Mouse (Mus musculus) kidney, embryonic 15.5 days (tissue): ENCODE measurements at regions not wholly inside any gene's neighbourhood (a gene's known extent, or its start where the extent isn't known, plus 50 kb on each side); places are given as distances from the start of the nearest gene placed in this dataset.

Experiments
- ATAC-seq: fragments of 200-750 bp; cut with Nextera tagmentation; replicated peaks from 2 replicates; pipeline ENCODE4 v1.8.0; 2017; ENCODE audit warnings: moderate TSS enrichment; ENCODE audit not compliant: low FRiP score
- H3K27ac ChIP-seq: fragments of 300-500 bp; sonication (generic); 2 replicates; pipeline ENCODE4 v1.5.1; 2015; ENCODE audit warnings: mild to moderate bottlenecking, inconsistent platforms
- H3K27me3 ChIP-seq: fragments of 300-500 bp; sonication (generic); 2 replicates; pipeline ENCODE4 v1.6.1; 2015; ENCODE audit warnings: inconsistent platforms
- H3K36me3 ChIP-seq: fragments of 300-500 bp; sonication (generic); 2 replicates; pipeline ENCODE4 v1.6.1; 2015; ENCODE audit warnings: inconsistent platforms
- H3K4me1 ChIP-seq: fragments of 300-500 bp; sonication (generic); 2 replicates; pipeline ENCODE4 v1.6.1; 2015; ENCODE audit warnings: inconsistent platforms
- H3K4me2 ChIP-seq: fragments of 300-500 bp; sonication (generic); 2 replicates; pipeline ENCODE4 v1.6.1; 2015; ENCODE audit warnings: moderate library complexity, mild to moderate bottlenecking, inconsistent platforms
- H3K4me3 ChIP-seq: fragments of 300-500 bp; sonication (generic); replicated peaks from 2 replicates; pipeline ENCODE4 v1.5.1; 2015; ENCODE audit warnings: mild to moderate bottlenecking, inconsistent platforms
- H3K9ac ChIP-seq: fragments of 300-500 bp; sonication (generic); 2 replicates; pipeline ENCODE4 v1.6.1; 2015; ENCODE audit warnings: mild to moderate bottlenecking, inconsistent platforms
- H3K9me3 ChIP-seq: fragments of 300-500 bp; sonication (generic); replicated peaks from 2 replicates; pipeline ENCODE4 v1.6.1; 2016; ENCODE audit warnings: inconsistent platforms
- WGBS: fragments of 180-500 bp; shearing (Covaris S2); methylation state at CpG from one replicate; pipeline ENCODE4 v1.1.7; 2015; ENCODE audit warnings: mixed read lengths; 5-methylcytosine and 5-hydroxymethylcytosine counted together

GRCm38 (mm10) chr6:108971415-108972089 lies 143.1 kb downstream of the Edem1 start:
- Histone ChIP-seq H3K9ac (no peak overlapping the region), H3K36me3 (no peaks in the 10 kb centered on the region), H3K9me3 (no peaks in the 10 kb centered on the region), H3K4me2 (no peak overlapping the region), H3K27ac (no peak overlapping the region), H3K27me3 (no peaks in the 10 kb centered on the region), H3K4me1 (0 out of 2 replicates have a peak, but pooled peaks cover 4% of the 10 kb centered on the region), H3K4me3 (no peak overlapping the region)
- ATAC-seq: no peak
- WGBS: 69% methylated on average over 4 of the region's 4 CpGs

- H3K27me3 ChIP-seq: no peaks in the 10 kb centered on the region
- H3K36me3 ChIP-seq: no peaks in the 10 kb centered on the region
- no peak overlapping the region for H3K4me2 ChIP-seq
- H3K9me3 ChIP-seq: no peaks in the 10 kb centered on the region
- ATAC-seq: no peak
- no peak overlapping the region for H3K4me3 ChIP-seq
- no peak overlapping the region for H3K9ac ChIP-seq
- 67% methylated on average over 2 of the region's 2 CpGs for WGBS
- H3K27ac ChIP-seq: no peak overlapping the region
- 0 out of 2 replicates have a peak, but pooled peaks cover 4% of the 10 kb centered on the region for H3K4me1 ChIP-seq
Observed at GRCm38 (mm10) chr6:108973701-108974100, 145.3 kb downstream of the Edem1 start.

- H3K4me2 ChIP-seq: no peak overlapping the region
- no peaks in the 10 kb centered on the region for H3K27me3 ChIP-seq
- no peak overlapping the region for H3K4me3 ChIP-seq
- no peaks in the 10 kb centered on the region for H3K36me3 ChIP-seq
- no peaks in the 10 kb centered on the region for H3K9me3 ChIP-seq
- WGBS: 86% methylated on average over 4 of the region's 4 CpGs
- H3K4me1 ChIP-seq: no peaks in the 10 kb centered on the region
- no peak for ATAC-seq
- H3K9ac ChIP-seq: no peak overlapping the region
- H3K27ac ChIP-seq: no peak overlapping the region
Observed at GRCm38 (mm10) chr6:108989506-108989905, 161.1 kb downstream of the Edem1 start.

GRCm38 (mm10) chr6:108993743-108994142 lies 165.3 kb downstream of the Edem1 start:
- WGBS: 57% methylated on average over 3 of the region's 3 CpGs
- no peak for ATAC-seq
- Histone ChIP-seq H3K27ac (no peak overlapping the region), H3K4me2 (no peak overlapping the region), H3K9ac (no peak overlapping the region), H3K9me3 (no peaks in the 10 kb centered on the region), H3K4me3 (no peak overlapping the region), H3K36me3 (no peaks in the 10 kb centered on the region), H3K27me3 (no peaks in the 10 kb centered on the region), H3K4me1 (no peaks in the 10 kb centered on the region)

GRCm38 (mm10) chr6:109004443-109004842 lies 176.0 kb downstream of the Edem1 start:
- H3K4me2 ChIP-seq: no peak overlapping the region
- H3K4me3 ChIP-seq: no peak overlapping the region
- no peak overlapping the region for H3K27ac ChIP-seq
- H3K9me3 ChIP-seq: no peaks in the 10 kb centered on the region
- 76% methylated on average over 2 of the region's 2 CpGs for WGBS
- no peak overlapping the region for H3K9ac ChIP-seq
- H3K36me3 ChIP-seq: no peaks in the 10 kb centered on the region
- no peaks in the 10 kb centered on the region for H3K27me3 ChIP-seq
- ATAC-seq: no peak
- H3K4me1 ChIP-seq: no peaks in the 10 kb centered on the region

- no peaks in the 10 kb centered on the region for H3K9me3 ChIP-seq
- H3K4me2 ChIP-seq: no peak overlapping the region
- H3K4me3 ChIP-seq: no peak overlapping the region
- no peaks in the 10 kb centered on the region for H3K36me3 ChIP-seq
- H3K4me1 ChIP-seq: no peaks in the 10 kb centered on the region
- H3K27ac ChIP-seq: no peak overlapping the region
- no peaks in the 10 kb centered on the region for H3K27me3 ChIP-seq
- no peak overlapping the region for H3K9ac ChIP-seq
- no peak for ATAC-seq
- WGBS: 80% methylated on average over 3 of the region's 3 CpGs
Observed at GRCm38 (mm10) chr6:109009364-109009763, 180.9 kb downstream of the Edem1 start.

- H3K4me2 ChIP-seq: no peak overlapping the region
- H3K27ac ChIP-seq: no peak overlapping the region
- H3K9ac ChIP-seq: no peak overlapping the region
- ATAC-seq: no peak
- H3K36me3 ChIP-seq: no peaks in the 10 kb centered on the region
- H3K4me1 ChIP-seq: no peaks in the 10 kb centered on the region
- H3K9me3 ChIP-seq: no peaks in the 10 kb centered on the region
- H3K27me3 ChIP-seq: no peaks in the 10 kb centered on the region
- no peak overlapping the region for H3K4me3 ChIP-seq
- 68% methylated on average over 4 of the region's 4 CpGs for WGBS
Observed at GRCm38 (mm10) chr6:109009793-109010192, 181.4 kb downstream of the Edem1 start.

GRCm38 (mm10) chr6:109019731-109020130 lies 191.3 kb downstream of the Edem1 start:
- Histone ChIP-seq H3K9me3 (no peaks in the 10 kb centered on the region), H3K9ac (no peak overlapping the region), H3K27ac (no peak overlapping the region), H3K27me3 (no peaks in the 10 kb centered on the region), H3K36me3 (no peaks in the 10 kb centered on the region), H3K4me2 (no peak overlapping the region), H3K4me1 (no peaks in the 10 kb centered on the region), H3K4me3 (no peak overlapping the region)
- ATAC-seq: no peak
- 80% methylated on average over 2 of the region's 2 CpGs for WGBS
